ENCODE assay signal across 8 mouse cellular contexts in genomic region chrX:21360771-21361667, GRCm38 (mm10).
DNase-seq lines count a peak whose midpoint lies in the region; ATAC-seq and TF ChIP-seq lines count a peak whose summit lies in the region.

No protein-coding gene starts in this region.

- peak; percentile 91 for ATAC-seq in intestine, embryonic 14.5 days (replicated peaks; ENCODE audit: low FRiP score, low TSS enrichment, low read depth)
- peak; percentile 76 for ATAC-seq in limb, embryonic 14.5 days (ENCODE audit: low FRiP score, low read depth)

- H3K9ac ChIP-seq in intestine, embryonic 14.5 days (ENCODE audit: low read length), result peak overlapping the region; percentile 20; the same call in 1 of the 2 replicates
- H3K9ac ChIP-seq in limb, embryonic 14.5 days (ENCODE audit: low read depth, low read length, severe bottlenecking), result peak overlapping the region; percentile 18; the same call in 1 of the 2 replicates

- DNase-seq in lung, adult 2 months, result no peak
- no peak for DNase-seq in lung, postnatal 25 days (ENCODE audit: low spot score)
- peak; percentile 70 for DNase-seq in cerebellum, postnatal 14 days
- DNase-seq in frontal cortex, postnatal 25 days (ENCODE audit: low spot score in 2 of 2), result peak; percentile 10 to 41
- peak; percentile 59 for DNase-seq in intestine, embryonic 14.5 days (ENCODE audit: low spot score)
- DNase-seq in limb, embryonic 14.5 days (ENCODE audit: low spot score), result peak; percentile 50
- peak; percentile 25 for DNase-seq in naive thymus-derived CD4-positive, alpha-beta T cell, adult 2 months (ENCODE audit: low read depth)
- DNase-seq in thymus, postnatal 0 days (ENCODE audit: low spot score), result peak; percentile 21

- no peaks in the 10 kb centered on the region for H3K27me3 ChIP-seq in intestine, embryonic 14.5 days (replicated peaks; ENCODE audit: control insufficient read depth, insufficient read depth, low read length)
- H3K27me3 ChIP-seq in limb, embryonic 14.5 days (ENCODE audit: control insufficient read depth, insufficient read depth, low read length), result no peaks in the 10 kb centered on the region

- H3K9me3 ChIP-seq in intestine, embryonic 14.5 days (ENCODE audit: control insufficient read depth, low read length), result no peaks in the 10 kb centered on the region
- H3K9me3 ChIP-seq in limb, embryonic 14.5 days (ENCODE audit: control insufficient read depth, low read length), result no peaks in the 10 kb centered on the region

- peak overlapping the region; percentile 55 for H3K4me2 ChIP-seq in intestine, embryonic 14.5 days (ENCODE audit: low read length)
- H3K4me2 ChIP-seq in limb, embryonic 14.5 days (replicated peaks; ENCODE audit: low read depth, low read length, severe bottlenecking), result peak overlapping the region; percentile 66

- no peaks in the 10 kb centered on the region for H3K4me1 ChIP-seq in lung, adult 2 months (ENCODE audit: control insufficient read depth, insufficient read depth, low read length)
- H3K4me1 ChIP-seq in intestine, embryonic 14.5 days (replicated peaks; ENCODE audit: control insufficient read depth, insufficient read depth, low read length), result no peaks in the 10 kb centered on the region
- no peaks in the 10 kb centered on the region for H3K4me1 ChIP-seq in limb, embryonic 14.5 days (ENCODE audit: control insufficient read depth, insufficient read depth, low read length)

- no peak overlapping the region for H3K27ac ChIP-seq in intestine, embryonic 14.5 days (ENCODE audit: low read depth)
- no peak overlapping the region for H3K27ac ChIP-seq in limb, embryonic 14.5 days (replicated peaks; ENCODE audit: low read depth, low read length)

- peak overlapping the region; percentile 39 for H3K4me3 ChIP-seq in lung, adult 2 months (replicated peaks; ENCODE audit: extremely low read depth, low read depth, low read length)
- peak overlapping the region; percentile 36 for H3K4me3 ChIP-seq in intestine, embryonic 14.5 days (ENCODE audit: low read depth, low read length)
- peak overlapping the region; percentile 38 for H3K4me3 ChIP-seq in limb, embryonic 14.5 days (replicated peaks; ENCODE audit: low read length)

- TF ChIP-seq POLR2A in lung, adult 2 months (IDR thresholded peaks at IDR 0.05; ENCODE audit: borderline replicate concordance, extremely low read depth, low read depth, low read length), result no peak
- no peak for TF ChIP-seq POLR2A in limb, embryonic 14.5 days (IDR thresholded peaks at IDR 0.05; ENCODE audit: borderline replicate concordance, extremely low read depth, insufficient read depth, insufficient read length)

- TF ChIP-seq CTCF in lung, adult 2 months (IDR thresholded peaks at IDR 0.05; ENCODE audit: insufficient read depth, low read length), result no peak

- 38% methylated on average over 43 of the region's 43 CpGs for WGBS in lung, adult 2 months
- 17% methylated on average over 43 of the region's 43 CpGs for WGBS in intestine, embryonic 14.5 days
- WGBS in limb, embryonic 14.5 days, result 25% methylated on average over 43 of the region's 43 CpGs

- no peaks in the 10 kb centered on the region for H3K36me3 ChIP-seq in intestine, embryonic 14.5 days (ENCODE audit: control insufficient read depth, insufficient read depth, low read length)
- no peaks in the 10 kb centered on the region for H3K36me3 ChIP-seq in limb, embryonic 14.5 days (ENCODE audit: control insufficient read depth, insufficient read depth, low read length)

Comparison
In these comparisons a context has a peak if more than half of its experiments do, and no peak if none do; other contexts are left out.
1. DNase-seq: peak in cerebellum, postnatal 14 days (2 of 2), frontal cortex, postnatal 25 days (2 of 2), intestine, embryonic 14.5 days (single experiment), limb, embryonic 14.5 days (single experiment), naive thymus-derived CD4-positive, alpha-beta T cell, adult 2 months (single experiment) and thymus, postnatal 0 days (single experiment); none in lung, adult 2 months (single experiment) and lung, postnatal 25 days (single experiment).
2. Peak in every context shown above with its lines, with median percentiles within 50 percentile points of each other: H3K4me3 ChIP-seq.